Mouse (Mus musculus) stomach, embryonic 16.5 days (tissue): Measurements from ENCODE around the gene Depdc1b. TPM values are rescaled to one million over a fixed set of nuclear protein-coding genes. Genes with fewer than 3 reads are reported as not detected.

Source experiments
- ATAC-seq: fragments of 200-750 bp; cut with Nextera tagmentation; 2 replicates; pipeline ENCODE4 v1.8.0; 2017; ENCODE audit warnings: moderate number of reproducible peaks, moderate TSS enrichment; ENCODE audit not compliant: insufficient read depth, low FRiP score
- H3K27ac ChIP-seq: fragments of 300-500 bp; sonication (generic); 2 replicates; pipeline ENCODE4 v1.5.1; 2014; ENCODE audit warnings: low read length
- H3K27me3 ChIP-seq: fragments of 300-500 bp; sonication (generic); 2 replicates; pipeline ENCODE4 v1.6.1; 2014; ENCODE audit warnings: low read length, control low read depth, mixed read lengths; ENCODE audit not compliant: control insufficient read depth, insufficient read depth
- H3K36me3 ChIP-seq: fragments of 300-500 bp; sonication (generic); 2 replicates; pipeline ENCODE4 v1.6.1; 2014; ENCODE audit warnings: low read length; ENCODE audit not compliant: control insufficient read depth, insufficient read depth
- H3K4me1 ChIP-seq: fragments of 300-500 bp; sonication (generic); 2 replicates; pipeline ENCODE4 v1.6.1; 2014; ENCODE audit warnings: low read length, control low read depth, mixed read lengths; ENCODE audit not compliant: control insufficient read depth, insufficient read depth
- H3K4me2 ChIP-seq: fragments of 300-500 bp; sonication (generic); 2 replicates; pipeline ENCODE4 v1.6.1; 2014; ENCODE audit warnings: low read depth, low read length, mixed read lengths
- H3K4me3 ChIP-seq: fragments of 300-500 bp; sonication (generic); replicated peaks from 2 replicates; pipeline ENCODE4 v1.5.1; 2014; ENCODE audit warnings: mild to moderate bottlenecking, low read length
- H3K9ac ChIP-seq: fragments of 300-500 bp; sonication (generic); 2 replicates; pipeline ENCODE4 v1.6.1; 2014; ENCODE audit warnings: low read length
- H3K9me3 ChIP-seq: fragments of 300-500 bp; sonication (generic); replicated peaks from 2 replicates; pipeline ENCODE4 v1.6.1; 2016; ENCODE audit warnings: low read length, control low read depth; ENCODE audit not compliant: control insufficient read depth
- WGBS: fragments of 180-500 bp; shearing (Covaris S2); extraction: QIAGEN DNeasy Blood & Tissue Kit; methylation state at CpG from one replicate; pipeline ENCODE4 v1.1.7; 2014; 5-methylcytosine and 5-hydroxymethylcytosine counted together
- polyA plus RNA-seq: library from polyadenylated mRNA; unstranded; fragments of >200 nt; fragmentation: Nextera tagmentation; extraction: Ambion mirVana; gene quantifications from 2 replicates; pipeline ENCODE4 v1.2.1, GENCODE M21; 2015

Depdc1b gene
- polyA plus RNA-seq, 1 experiment from 2014 or later, result 6.8 TPM

DNA sequence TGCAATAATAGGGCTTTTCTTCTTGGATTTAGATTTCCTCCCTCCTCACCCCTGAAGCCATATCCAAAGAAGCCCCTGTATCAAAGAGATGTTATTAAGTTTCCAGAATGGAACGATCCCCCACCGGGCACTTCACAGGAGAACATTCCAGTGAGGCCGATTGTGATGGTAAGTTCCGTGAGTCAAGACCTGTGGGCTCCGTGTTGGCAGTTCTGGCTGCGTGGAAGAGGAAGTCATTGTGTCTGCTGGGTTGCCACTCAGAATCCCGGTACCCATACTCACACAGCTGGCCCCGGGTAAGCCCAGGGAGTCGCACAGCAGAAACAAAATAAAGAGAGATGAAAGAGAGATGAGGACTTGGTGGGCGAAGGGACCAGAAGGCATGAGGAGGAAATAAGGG is 41.2 kb downstream of the Depdc1b start:
- H3K4me3 ChIP-seq, result no peak overlapping the region
- no peak overlapping the region for H3K9ac ChIP-seq
- H3K27ac ChIP-seq, result no peak overlapping the region
- no peaks in the 10 kb centered on the region for H3K9me3 ChIP-seq
- no peaks in the 10 kb centered on the region for H3K36me3 ChIP-seq
- no peak for ATAC-seq
- no peak overlapping the region for H3K4me2 ChIP-seq
- no peaks in the 10 kb centered on the region for H3K4me1 ChIP-seq
- H3K27me3 ChIP-seq, result no peaks in the 10 kb centered on the region
- WGBS, result 83% methylated on average over 10 of the region's 10 CpGs

DNA sequence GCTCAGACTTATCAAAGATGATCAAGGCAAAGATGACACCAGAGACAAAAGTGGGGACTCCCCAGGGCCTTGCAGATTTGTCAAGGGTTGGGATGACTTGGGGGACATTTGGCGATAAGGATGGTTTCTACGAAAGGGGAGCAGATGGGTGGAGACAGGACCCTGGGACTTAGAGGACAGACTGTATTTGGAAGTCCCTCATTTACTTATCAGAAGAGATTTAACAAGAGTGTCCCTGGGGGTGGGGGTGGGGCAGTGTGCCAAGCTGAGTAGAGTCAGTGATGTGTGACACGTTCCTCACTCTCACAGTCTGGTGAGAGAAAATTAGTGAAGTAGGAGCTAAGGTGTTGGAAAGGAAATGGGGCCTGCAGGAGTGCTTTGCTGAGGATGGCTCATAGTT is 42.1 kb downstream of the Depdc1b start:
- H3K27me3 ChIP-seq, result no peaks in the 10 kb centered on the region
- H3K9ac ChIP-seq, result no peak overlapping the region
- H3K36me3 ChIP-seq, result no peaks in the 10 kb centered on the region
- no peaks in the 10 kb centered on the region for H3K9me3 ChIP-seq
- no peak for ATAC-seq
- WGBS, result 72% methylated on average over 3 of the region's 3 CpGs
- H3K27ac ChIP-seq, result no peak overlapping the region
- H3K4me1 ChIP-seq, result no peaks in the 10 kb centered on the region
- H3K4me2 ChIP-seq, result no peak overlapping the region
- no peak overlapping the region for H3K4me3 ChIP-seq

- WGBS, result 94% methylated on average over 12 of the region's 12 CpGs
- no peak for ATAC-seq
- Histone ChIP-seq H3K4me3 (no peak overlapping the region), H3K4me1 (no peaks in the 10 kb centered on the region), H3K9me3 (no peaks in the 10 kb centered on the region), H3K36me3 (peaks cover 10% of the 10 kb centered on the region), H3K9ac (no peak overlapping the region), H3K4me2 (no peak overlapping the region), H3K27ac (no peak overlapping the region), H3K27me3 (no peaks in the 10 kb centered on the region)
Observed at GRCm38 (mm10) chr13:108367496-108367895, 51.4 kb downstream of the Depdc1b start.

- H3K4me2 ChIP-seq, result no peak overlapping the region
- 78% methylated on average over 5 of the region's 5 CpGs for WGBS
- no peak overlapping the region for H3K9ac ChIP-seq
- H3K36me3 ChIP-seq, result 0 out of 2 replicates have a peak, but pooled peaks cover 4% of the 10 kb centered on the region
- no peaks in the 10 kb centered on the region for H3K27me3 ChIP-seq
- ATAC-seq, result no peak
- no peaks in the 10 kb centered on the region for H3K9me3 ChIP-seq
- no peak overlapping the region for H3K27ac ChIP-seq
- no peaks in the 10 kb centered on the region for H3K4me1 ChIP-seq
- H3K4me3 ChIP-seq, result no peak overlapping the region
Observed at GRCm38 (mm10) chr13:108370241-108370941, 54.3 kb downstream of the Depdc1b start.

GRCm38 (mm10) chr13:108371352-108371921 is 55.3 kb downstream of the Depdc1b start:
- Histone ChIP-seq H3K4me3 (no peak overlapping the region), H3K9ac (no peak overlapping the region), H3K4me2 (no peak overlapping the region), H3K36me3 (no peaks in the 10 kb centered on the region), H3K27me3 (no peaks in the 10 kb centered on the region), H3K27ac (no peak overlapping the region), H3K4me1 (no peaks in the 10 kb centered on the region), H3K9me3 (no peaks in the 10 kb centered on the region)
- no peak for ATAC-seq
- WGBS, result 66% methylated on average over 9 of the region's 9 CpGs

DNA sequence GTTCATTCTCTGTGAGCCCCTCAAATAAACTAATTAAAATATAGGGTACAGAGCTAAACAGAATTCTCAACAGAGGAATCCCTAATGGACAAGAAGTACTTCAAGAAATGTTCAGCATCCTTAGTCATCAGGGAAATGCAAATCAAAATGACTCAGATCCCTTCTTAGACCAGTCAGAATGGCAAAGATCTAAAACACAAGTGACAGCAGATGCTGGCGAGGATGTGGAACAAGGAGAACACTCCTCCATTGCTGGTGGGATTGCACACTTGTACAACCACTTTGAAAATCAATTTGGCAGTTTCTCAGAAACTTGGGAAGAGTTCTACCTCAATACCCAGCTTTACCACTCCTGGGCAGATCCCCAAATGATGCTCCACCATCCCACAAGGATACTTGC is 57.1 kb downstream of the Depdc1b start:
- H3K27me3 ChIP-seq, result no peaks in the 10 kb centered on the region
- no peaks in the 10 kb centered on the region for H3K9me3 ChIP-seq
- ATAC-seq, result no peak
- no peaks in the 10 kb centered on the region for H3K4me1 ChIP-seq
- no peak overlapping the region for H3K27ac ChIP-seq
- no peak overlapping the region for H3K4me3 ChIP-seq
- H3K9ac ChIP-seq, result no peak overlapping the region
- WGBS, result 92% methylated on average over 1 of the region's 1 CpGs
- no peak overlapping the region for H3K4me2 ChIP-seq
- no peaks in the 10 kb centered on the region for H3K36me3 ChIP-seq

DNA sequence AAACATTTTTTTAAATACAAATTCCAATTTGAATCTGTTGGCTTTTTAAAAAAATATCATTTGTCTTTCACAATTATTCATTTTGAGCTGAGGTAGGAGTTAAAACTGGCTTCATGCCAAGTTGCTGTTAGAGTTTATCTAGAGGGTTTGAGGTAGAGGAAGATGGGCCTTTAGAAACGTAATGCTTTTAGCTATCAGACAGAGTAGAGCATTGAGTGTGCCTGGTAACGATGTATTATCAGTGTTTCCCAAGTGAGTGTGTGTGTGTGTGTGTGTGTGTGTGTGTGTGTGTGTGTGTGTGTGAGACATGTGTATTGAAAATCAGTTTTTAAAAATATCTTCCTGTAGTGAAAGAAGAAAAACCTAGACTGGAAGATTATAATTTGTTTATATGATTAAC is 60.5 kb downstream of the Depdc1b start:
- H3K4me2 ChIP-seq, result no peak overlapping the region
- H3K9me3 ChIP-seq, result no peaks in the 10 kb centered on the region
- H3K27me3 ChIP-seq, result no peaks in the 10 kb centered on the region
- 62% methylated on average over 2 of the region's 2 CpGs for WGBS
- no peak for ATAC-seq
- H3K36me3 ChIP-seq, result no peaks in the 10 kb centered on the region
- no peak overlapping the region for H3K27ac ChIP-seq
- no peaks in the 10 kb centered on the region for H3K4me1 ChIP-seq
- no peak overlapping the region for H3K9ac ChIP-seq
- H3K4me3 ChIP-seq, result no peak overlapping the region

- WGBS, result 90% methylated on average over 3 of the region's 3 CpGs
- H3K9ac ChIP-seq, result no peak overlapping the region
- no peak overlapping the region for H3K27ac ChIP-seq
- no peak overlapping the region for H3K4me2 ChIP-seq
- H3K9me3 ChIP-seq, result no peaks in the 10 kb centered on the region
- no peaks in the 10 kb centered on the region for H3K4me1 ChIP-seq
- H3K4me3 ChIP-seq, result no peak overlapping the region
- no peak for ATAC-seq
- no peaks in the 10 kb centered on the region for H3K36me3 ChIP-seq
- no peaks in the 10 kb centered on the region for H3K27me3 ChIP-seq
Observed at GRCm38 (mm10) chr13:108381161-108381560, 65.0 kb downstream of the Depdc1b start.

- 80% methylated on average over 6 of the region's 6 CpGs for WGBS
Observed at GRCm38 (mm10) chr13:108383051-108383450, 66.9 kb downstream of the Depdc1b start.

More at GRCm38 (mm10) chr13:108383051-108383450, 66.9 kb downstream of the Depdc1b start:
- no peak overlapping the region for H3K27ac ChIP-seq
- no peaks in the 10 kb centered on the region for H3K36me3 ChIP-seq
- no peak overlapping the region for H3K4me2 ChIP-seq
- no peaks in the 10 kb centered on the region for H3K27me3 ChIP-seq
- no peak for ATAC-seq
- no peaks in the 10 kb centered on the region for H3K4me1 ChIP-seq
- no peaks in the 10 kb centered on the region for H3K9me3 ChIP-seq
- no peak overlapping the region for H3K9ac ChIP-seq
- no peak overlapping the region for H3K4me3 ChIP-seq
